Mouse (Mus musculus) olfactory bulb, adult 2 months (tissue): ENCODE measurements around the gene Zfpl1.

Experiments used
- CTCF ChIP-seq: fragments of 200-500 bp; IDR thresholded peaks from 2 replicates; pipeline ENCODE4 v1.5.1; 2012; ENCODE audit warnings: low read depth, mild to moderate bottlenecking, low read length, moderate library complexity; ENCODE audit not compliant: insufficient read depth
- POLR2A ChIP-seq: fragments of 200-500 bp; IDR thresholded peaks from 2 replicates; pipeline ENCODE4 v1.6.1; 2012; ENCODE audit warnings: mild to moderate bottlenecking, low read depth, low read length, moderate library complexity; ENCODE audit not compliant: insufficient read depth

DNA sequence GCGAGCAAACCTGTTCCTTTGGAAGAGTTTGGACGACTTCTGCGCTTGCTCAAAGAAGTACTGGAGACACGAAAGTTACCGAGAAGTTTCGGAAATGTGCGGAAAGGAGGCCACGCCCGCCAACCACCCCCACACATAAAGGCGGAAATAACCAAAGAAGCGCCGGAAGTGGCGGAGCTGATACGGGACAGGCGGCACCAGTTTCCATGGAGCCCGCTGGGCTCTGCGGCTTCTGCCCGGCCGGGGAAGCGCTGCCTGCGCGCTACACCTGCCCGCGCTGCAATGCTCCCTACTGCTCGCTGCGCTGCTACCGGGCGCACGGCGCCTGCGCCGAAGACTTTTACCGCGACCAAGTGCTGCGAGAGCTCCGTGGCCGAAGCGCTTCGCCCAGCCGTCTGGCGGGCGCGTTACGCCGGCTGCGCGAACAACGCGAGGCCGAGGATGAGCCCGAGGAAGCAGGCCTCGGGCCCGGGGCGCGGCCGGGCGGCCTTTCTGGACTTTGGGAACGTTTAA, 23.7 kb downstream of the Zfpl1 start, which contains the start of gene Znhit2:
- TF ChIP-seq CTCF (no peak), POLR2A (peak; percentile 68)
